Mouse (Mus musculus): ENCODE data around the gene Tmcc1.
A peak's percentile ranks its signal among the peaks of the same experiment; 100 is the strongest.
"Not testable (repeated sequence)": the region's sequence is repeated elsewhere in the genome, so short reads cannot be mapped to it uniquely, and the experiment has no call there.

Tmcc1 gene

GRCm38 (mm10) chr6:116073610-116074009, 119.7 kb downstream of the Tmcc1 start:
- peak; percentile 80 for DNase-seq

- peak; percentile 97 for DNase-seq
These were observed 120.5 kb downstream of the Tmcc1 start for GRCm38 (mm10) chr6:116072746-116073261.

- DNase-seq, result no peak
These were observed 121.0 kb downstream of the Tmcc1 start for GRCm38 (mm10) chr6:116072221-116072745.

GRCm38 (mm10) chr6:116071781-116072180, 121.5 kb downstream of the Tmcc1 start:
- no peak for DNase-seq

GRCm38 (mm10) chr6:116070558-116070957, 122.7 kb downstream of the Tmcc1 start:
- DNase-seq, result peak; percentile 84

GRCm38 (mm10) chr6:116063516-116063915, 129.8 kb downstream of the Tmcc1 start:
- no peak for DNase-seq

GRCm38 (mm10) chr6:116059542-116059941, 133.7 kb downstream of the Tmcc1 start:
- DNase-seq, result not testable (repeated sequence)

- DNase-seq, result peak; percentile 96
These were observed 134.6 kb downstream of the Tmcc1 start for GRCm38 (mm10) chr6:116058541-116059300.

- DNase-seq, result peak; percentile 88
These were observed 136.5 kb downstream of the Tmcc1 start for GRCm38 (mm10) chr6:116056676-116057264.

- DNase-seq, result no peak
These were observed 137.5 kb downstream of the Tmcc1 start for GRCm38 (mm10) chr6:116055766-116056165.

GRCm38 (mm10) chr6:116055001-116055471, 138.2 kb downstream of the Tmcc1 start:
- DNase-seq, result peak; percentile 98

- no peak for DNase-seq
These were observed 145.4 kb downstream of the Tmcc1 start for GRCm38 (mm10) chr6:116047896-116048295.

GRCm38 (mm10) chr6:116047366-116047765, 145.9 kb downstream of the Tmcc1 start:
- DNase-seq, result peak; percentile 89

GRCm38 (mm10) chr6:116044039-116044438, 149.2 kb downstream of the Tmcc1 start:
- DNase-seq, result peak; percentile 23

GRCm38 (mm10) chr6:116038222-116038621, 155.1 kb downstream of the Tmcc1 start:
- DNase-seq, result no peak

- peak; percentile 86 for DNase-seq
These were observed 155.9 kb downstream of the Tmcc1 start for GRCm38 (mm10) chr6:116037281-116037831.

- DNase-seq, result no peak
These were observed 156.7 kb downstream of the Tmcc1 start for GRCm38 (mm10) chr6:116036555-116036954.

- no peak for DNase-seq
These were observed 162.2 kb downstream of the Tmcc1 start for GRCm38 (mm10) chr6:116031052-116031451.

- DNase-seq, result no peak
These were observed 168.6 kb downstream of the Tmcc1 start for GRCm38 (mm10) chr6:116024666-116025065.

GRCm38 (mm10) chr6:116021961-116022485, 171.3 kb downstream of the Tmcc1 start:
- peak; percentile 91 for DNase-seq

- DNase-seq, result peak; percentile 83
These were observed 177.4 kb downstream of the Tmcc1 start for GRCm38 (mm10) chr6:116015902-116016301.

GRCm38 (mm10) chr6:116014111-116014510, 179.2 kb downstream of the Tmcc1 start:
- peak; percentile 94 for DNase-seq

- peak; percentile 84 for DNase-seq
These were observed 179.6 kb downstream of the Tmcc1 start for GRCm38 (mm10) chr6:116013687-116014086.
